Mouse (Mus musculus): ENCODE results near the gene Trio. TPM values are rescaled to one million over a fixed set of nuclear protein-coding genes. Genes with fewer than 3 reads are reported as not detected.
"Not testable (repeated sequence)": the region's sequence is repeated elsewhere in the genome, so short reads cannot be mapped to it uniquely, and the experiment has no call there.

The Trio gene
- polyA plus RNA-seq, 1 experiment from 2014 or later = 103 TPM

- DNase-seq (ENCODE audit: low read depth, low spot score) (no peak), ATAC-seq (no peak)
- no peak for TF ChIP-seq CTCF (IDR thresholded peaks at IDR 0.05)
- H3K27me3 ChIP-seq = no peaks in the 10 kb centered on the region
- in situ Hi-C loops (cut with MboI; ENCODE audit: low pct_unique_long_range_greater_than_20kb) = no loop called here
- ChIA-PET CTCF (interaction anchor here (1.0 to 1.7 kb wide), 3 partner anchors 9 to 13 kb away, joined by 3 to 4 read pairs (median 4); no protein-coding TSS in a partner anchor), POLR2A (interaction anchor here (0.6 to 1.0 kb wide), 2 partner anchors 9 to 1766 kb away, joined by 3 read pairs; no protein-coding TSS in a partner anchor)
Observed at GRCm38 (mm10) chr15:27724796-27725680, 300.6 kb downstream of the Trio start.

GRCm38 (mm10) chr15:27724298-27724697 is 301.4 kb downstream of the Trio start:
- ChIA-PET POLR2A (interaction anchor here (1.0 kb wide), 1 partner anchor 10 kb away, joined by 3 read pairs; no protein-coding TSS in a partner anchor), CTCF (interaction anchor here (1.0 to 1.7 kb wide), 3 partner anchors 8 to 14 kb away, joined by 3 to 4 read pairs (median 4); no protein-coding TSS in a partner anchor)
- TF ChIP-seq CTCF (IDR thresholded peaks at IDR 0.05) = no peak
- no peak for ATAC-seq
- in situ Hi-C loops (cut with MboI; ENCODE audit: low pct_unique_long_range_greater_than_20kb) = no loop called here
- no peak for DNase-seq (ENCODE audit: low read depth, low spot score)
- no peaks in the 10 kb centered on the region for H3K27me3 ChIP-seq

GRCm38 (mm10) chr15:27723746-27724145 is 301.9 kb downstream of the Trio start:
- no peak for ATAC-seq
- peaks cover 3% of the 10 kb centered on the region for H3K27me3 ChIP-seq
- no peak for TF ChIP-seq CTCF (IDR thresholded peaks at IDR 0.05)
- no peak for DNase-seq (ENCODE audit: low read depth, low spot score)
- in situ Hi-C loops (cut with MboI; ENCODE audit: low pct_unique_long_range_greater_than_20kb) = no loop called here
- CTCF ChIA-PET = interaction anchor here (1.0 kb wide), 1 partner anchor 11 kb away, joined by 3 read pairs; no protein-coding TSS in a partner anchor
- POLR2A ChIA-PET = no interaction called here

GRCm38 (mm10) chr15:27720297-27720696 is 305.4 kb downstream of the Trio start:
- CTCF ChIA-PET; ATAC-seq; H3K27me3 ChIP-seq; POLR2A ChIA-PET; in situ Hi-C loops (cut with MboI; ENCODE audit: low pct_unique_long_range_greater_than_20kb); DNase-seq (ENCODE audit: low read depth, low spot score): not testable (repeated sequence)

GRCm38 (mm10) chr15:27718668-27719067 is 307.0 kb downstream of the Trio start:
- ChIA-PET CTCF (no interaction called here), POLR2A (no interaction called here)
- TF ChIP-seq CTCF (IDR thresholded peaks at IDR 0.05) = no peak
- in situ Hi-C loops (cut with MboI; ENCODE audit: low pct_unique_long_range_greater_than_20kb) = loop anchor here (5.0 kb wide), 1 partner anchor 51 kb away; no protein-coding TSS in a partner anchor
- DNase-seq (ENCODE audit: low read depth, low spot score) = no peak
- peaks cover 4% of the 10 kb centered on the region for H3K27me3 ChIP-seq
- no peak for ATAC-seq

GRCm38 (mm10) chr15:27715331-27715730 is 310.3 kb downstream of the Trio start:
- no peak for DNase-seq (ENCODE audit: low read depth, low spot score)
- TF ChIP-seq CTCF (IDR thresholded peaks at IDR 0.05) = peak; percentile 63
- in situ Hi-C loops (cut with MboI; ENCODE audit: low pct_unique_long_range_greater_than_20kb) = loop anchor here (5.0 kb wide), 1 partner anchor 48 kb away; no protein-coding TSS in a partner anchor
- H3K27me3 ChIP-seq = peaks cover 4% of the 10 kb centered on the region
- ChIA-PET CTCF (interaction anchor here (0.7 to 0.8 kb wide), 2 partner anchors 11 to 23 kb away, joined by 3 read pairs; no protein-coding TSS in a partner anchor), POLR2A (no interaction called here)
- no peak for ATAC-seq

GRCm38 (mm10) chr15:27710698-27711097 is 314.9 kb downstream of the Trio start:
- no peak for TF ChIP-seq CTCF (IDR thresholded peaks at IDR 0.05)
- no peak for ATAC-seq
- no peak for DNase-seq (ENCODE audit: low read depth, low spot score)
- in situ Hi-C loops (cut with MboI; ENCODE audit: low pct_unique_long_range_greater_than_20kb) = no loop called here
- peaks cover 2% of the 10 kb centered on the region for H3K27me3 ChIP-seq
- POLR2A ChIA-PET = no interaction called here
- CTCF ChIA-PET = no interaction called here

- H3K27me3 ChIP-seq = peaks cover 9% of the 10 kb centered on the region
- in situ Hi-C loops (cut with MboI; ENCODE audit: low pct_unique_long_range_greater_than_20kb) = no loop called here
- TF ChIP-seq CTCF (IDR thresholded peaks at IDR 0.05) = no peak
- DNase-seq (ENCODE audit: low read depth, low spot score) = no peak
- POLR2A ChIA-PET = no interaction called here
- CTCF ChIA-PET = no interaction called here
- no peak for ATAC-seq
Observed at GRCm38 (mm10) chr15:27708968-27709612, 316.6 kb downstream of the Trio start.

- POLR2A ChIA-PET = no interaction called here
Observed at GRCm38 (mm10) chr15:27708499-27708898, 317.1 kb downstream of the Trio start.

GRCm38 (mm10) chr15:27702972-27703313 is 322.7 kb downstream of the Trio start:
- ATAC-seq = no peak
- POLR2A ChIA-PET = no interaction called here
- in situ Hi-C loops (cut with MboI; ENCODE audit: low pct_unique_long_range_greater_than_20kb) = no loop called here

More at GRCm38 (mm10) chr15:27708499-27708898, 317.1 kb downstream of the Trio start:
- TF ChIP-seq CTCF (IDR thresholded peaks at IDR 0.05) = no peak
- H3K27me3 ChIP-seq = peaks cover 13% of the 10 kb centered on the region
- CTCF ChIA-PET = no interaction called here
- DNase-seq (ENCODE audit: low read depth, low spot score) (no peak), ATAC-seq (no peak)
- in situ Hi-C loops (cut with MboI; ENCODE audit: low pct_unique_long_range_greater_than_20kb) = no loop called here

More at GRCm38 (mm10) chr15:27702972-27703313, 322.7 kb downstream of the Trio start:
- TF ChIP-seq CTCF (IDR thresholded peaks at IDR 0.05) = no peak
- CTCF ChIA-PET = interaction anchor here (1.4 to 1.8 kb wide), 2 partner anchors 18 to 26 kb away, joined by 3 read pairs; no protein-coding TSS in a partner anchor
- no peak for DNase-seq (ENCODE audit: low read depth, low spot score)
- H3K27me3 ChIP-seq = peaks cover 18% of the 10 kb centered on the region
